Mouse (Mus musculus): ENCODE results near the gene Ttc4.
A peak's percentile ranks its signal among the peaks of the same experiment; 100 is the strongest.

The Ttc4 gene

DNA sequence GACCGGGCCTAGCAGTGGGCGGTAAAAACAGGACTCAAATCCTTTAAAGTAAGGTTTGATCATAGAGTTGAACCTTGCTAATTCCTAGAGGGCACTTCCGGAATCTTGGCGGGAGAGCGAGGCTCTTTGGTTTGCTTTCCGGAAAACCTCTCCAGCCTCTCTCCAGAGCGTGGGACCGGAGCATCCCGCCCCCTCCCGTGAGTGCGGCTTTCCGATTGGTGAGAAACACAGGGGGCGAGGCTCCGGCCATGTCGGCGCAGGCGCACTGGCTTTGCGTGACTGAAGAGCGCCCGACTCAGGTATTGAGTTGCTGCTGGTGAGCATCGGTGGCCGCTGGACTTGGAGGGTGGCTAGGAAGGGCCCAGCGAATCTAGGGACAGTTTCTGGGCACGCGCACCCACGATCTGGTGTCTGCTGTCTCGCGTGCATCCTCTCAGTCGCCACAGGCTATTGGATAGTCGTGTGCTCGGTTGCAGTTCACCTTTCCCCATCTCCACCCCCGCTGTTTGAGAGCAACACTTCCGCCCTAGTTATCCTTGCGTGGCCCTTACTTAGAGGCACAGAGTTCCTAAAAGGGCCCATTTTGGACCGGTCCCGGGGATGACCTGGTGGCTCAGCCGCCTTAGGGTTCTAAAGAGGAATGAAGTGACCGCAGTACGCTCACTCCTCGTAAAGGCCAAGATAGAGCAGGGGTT lies 27.8 kb downstream of the Ttc4 start, which contains the start of gene Pars2:
TSS of gene Pars2 (plus strand) at position 237 of the 695 bp plus-strand sequence.
- peak; percentile 99 for DNase-seq

DNA sequence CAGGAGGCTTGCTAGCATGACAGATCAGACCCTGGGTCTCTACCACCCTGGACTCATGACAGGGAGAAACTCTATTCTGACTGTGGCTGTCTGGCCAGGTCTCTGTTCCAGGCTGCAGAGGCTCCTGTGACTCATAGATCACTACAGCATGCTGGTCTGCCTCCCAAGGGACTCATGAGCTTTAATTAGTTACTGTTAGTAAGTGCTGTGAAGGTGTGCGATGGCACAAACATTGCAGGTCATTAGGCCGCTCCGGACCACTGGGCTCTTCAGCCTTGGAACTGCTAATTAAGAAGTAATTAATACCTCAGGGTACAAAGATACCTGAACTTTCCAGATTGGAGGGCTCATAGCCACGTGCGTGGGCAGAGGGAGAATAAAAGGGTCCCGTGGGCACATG lies 31.6 kb downstream of the Ttc4 start:
- DNase-seq = no peak

DNA sequence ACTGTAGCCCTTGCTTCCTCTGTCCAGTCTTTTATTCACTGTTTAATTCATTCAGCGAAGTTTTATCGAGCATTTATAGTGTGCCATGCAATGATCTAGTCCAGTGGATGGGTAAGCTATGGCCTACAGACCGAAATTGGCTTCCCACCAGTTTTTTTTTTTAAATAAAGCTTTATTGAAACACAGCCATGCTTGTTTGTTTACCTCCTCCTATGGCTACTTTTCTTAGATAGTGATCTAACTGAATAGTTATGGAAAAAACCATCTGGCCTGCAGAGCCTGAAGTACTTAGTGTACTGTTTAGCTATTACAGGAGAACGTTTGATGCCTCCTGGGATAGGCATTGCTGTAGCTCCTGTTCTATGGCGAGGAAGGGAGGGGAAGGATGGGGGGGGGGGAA lies 32.9 kb downstream of the Ttc4 start:
- DNase-seq = no peak

DNA sequence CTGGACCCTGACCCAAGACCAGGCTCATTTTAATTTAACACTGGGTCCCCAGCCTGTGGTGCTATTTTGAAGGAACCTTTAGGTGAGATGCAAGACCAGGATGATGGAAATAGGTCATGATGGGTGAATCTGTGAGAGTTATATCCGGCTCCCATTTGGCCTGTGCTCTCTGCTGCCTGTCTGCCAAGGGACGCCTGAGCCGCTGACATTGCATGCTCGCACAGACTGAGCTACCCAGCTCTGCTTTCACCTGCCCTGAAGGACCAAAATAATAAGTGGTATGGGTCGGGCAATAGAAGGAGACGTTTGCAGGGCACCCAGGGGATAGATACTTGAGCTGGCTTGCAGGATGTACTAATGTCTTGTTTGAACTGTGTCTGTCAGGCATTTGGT lies 34.5 kb downstream of the Ttc4 start:
- DNase-seq = no peak

DNA sequence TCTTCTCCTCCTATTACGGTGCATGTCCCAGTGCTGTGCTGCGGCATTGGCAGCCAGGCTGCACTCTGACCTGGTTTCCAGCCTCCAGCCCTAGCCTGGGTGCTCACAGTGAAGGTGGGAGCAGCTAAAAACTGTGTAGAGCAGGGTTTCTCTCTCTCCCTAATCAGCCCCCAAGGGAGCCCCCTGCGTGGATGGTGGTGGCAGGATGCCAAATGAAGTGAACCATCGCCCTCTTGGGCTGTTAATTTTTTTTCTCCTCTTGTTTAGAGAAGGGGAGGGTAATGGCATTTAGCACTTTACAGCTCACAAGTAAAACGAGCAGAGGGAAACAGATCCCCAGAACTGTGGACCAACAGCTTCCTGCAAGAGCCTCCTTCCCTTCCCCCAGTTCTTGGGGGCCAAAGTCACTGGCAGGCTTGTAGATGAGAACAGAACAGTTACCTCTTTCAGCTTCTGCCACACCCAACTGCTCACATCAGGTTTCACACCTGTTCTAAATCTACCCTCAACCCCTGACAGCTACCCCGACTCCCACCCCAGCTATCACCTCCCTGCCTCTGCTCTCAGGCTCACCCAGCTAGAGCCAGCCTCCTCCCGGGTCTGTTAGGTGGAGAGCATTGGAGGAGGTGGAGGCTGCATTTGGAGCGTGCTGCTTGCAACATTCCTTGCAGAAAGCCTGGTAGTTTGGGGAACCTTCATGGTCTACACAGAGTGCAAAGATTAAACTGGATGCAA lies 35.1 kb downstream of the Ttc4 start:
- DNase-seq = no peak

DNA sequence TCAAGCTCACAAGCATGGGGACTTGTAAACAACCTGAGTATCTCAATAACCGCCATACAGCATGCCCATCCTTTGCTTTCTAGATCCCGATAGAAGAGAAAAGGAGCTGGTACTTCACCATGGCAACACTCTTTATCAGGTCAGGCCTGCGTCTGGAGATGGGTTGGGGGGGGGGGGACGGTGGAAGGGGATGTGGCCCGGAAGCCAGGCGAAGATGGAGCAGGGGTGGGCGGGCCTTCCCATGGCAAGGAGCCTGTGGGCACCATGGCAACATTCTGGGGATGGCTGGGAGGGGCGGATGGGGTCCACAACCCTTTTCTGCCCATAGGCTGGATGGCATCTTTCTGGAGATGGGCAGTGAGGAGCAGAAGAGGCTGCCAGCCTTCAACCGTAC lies 44.7 kb downstream of the Ttc4 start:
- no peak for DNase-seq

DNA sequence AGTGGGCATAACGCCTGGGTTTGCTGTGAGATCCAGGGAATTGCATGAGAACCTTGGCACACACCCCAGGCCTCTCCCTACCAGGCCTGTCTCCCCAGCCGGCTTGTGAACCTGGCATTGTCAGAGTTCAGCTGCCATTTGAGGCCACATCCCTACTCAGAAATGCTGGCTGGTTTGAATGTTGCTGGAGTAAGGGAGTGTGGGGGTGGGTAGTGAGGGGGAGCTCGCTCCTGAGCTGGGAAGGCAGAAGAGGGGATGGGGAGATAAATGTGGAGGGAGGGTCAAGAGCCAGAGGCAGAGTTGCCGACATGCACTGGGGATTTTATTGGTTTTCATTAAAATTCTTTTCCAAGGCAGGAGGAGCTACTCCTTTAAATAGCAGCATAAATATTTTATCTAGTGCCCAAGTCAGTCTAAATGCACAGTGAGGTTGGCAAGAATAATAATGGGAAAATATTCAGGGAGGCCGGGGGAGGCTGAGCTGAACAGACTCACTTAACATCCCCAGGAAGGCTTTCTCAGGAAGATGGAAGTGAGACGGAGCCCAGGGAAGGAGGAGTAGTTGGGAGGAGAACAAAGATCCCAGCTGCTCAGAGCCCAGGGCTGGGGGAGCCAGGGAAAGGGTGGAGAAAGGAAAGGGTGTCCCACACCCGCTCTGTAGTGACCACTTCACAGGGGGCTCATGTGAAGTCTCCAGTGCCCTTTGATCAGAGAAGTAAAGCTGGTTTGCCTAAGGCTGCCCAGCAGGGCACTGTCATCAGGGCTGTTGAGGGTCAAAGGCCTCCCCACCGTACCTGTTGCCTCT lies 45.3 kb downstream of the Ttc4 start:
- DNase-seq = no peak

DNA sequence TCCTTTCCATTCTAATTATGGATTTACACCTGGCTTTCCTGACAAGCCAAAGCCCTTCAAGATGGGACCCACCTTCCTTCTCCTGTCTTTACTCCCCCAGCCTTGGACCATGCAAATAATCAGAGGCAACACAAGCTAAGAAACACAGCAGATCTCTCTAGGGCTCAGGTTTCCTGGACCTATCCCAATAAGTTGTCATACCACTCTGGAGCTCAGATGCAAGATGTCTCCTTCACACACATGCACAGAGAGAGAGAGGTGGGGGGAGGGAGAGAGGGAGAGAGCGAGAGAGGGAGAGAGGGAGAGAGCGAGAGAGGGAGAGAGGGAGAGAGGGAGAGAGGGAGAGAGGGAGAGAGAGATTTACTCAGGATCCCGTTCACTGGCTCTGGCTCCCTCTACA lies 46.4 kb downstream of the Ttc4 start:
- no peak for DNase-seq

DNA sequence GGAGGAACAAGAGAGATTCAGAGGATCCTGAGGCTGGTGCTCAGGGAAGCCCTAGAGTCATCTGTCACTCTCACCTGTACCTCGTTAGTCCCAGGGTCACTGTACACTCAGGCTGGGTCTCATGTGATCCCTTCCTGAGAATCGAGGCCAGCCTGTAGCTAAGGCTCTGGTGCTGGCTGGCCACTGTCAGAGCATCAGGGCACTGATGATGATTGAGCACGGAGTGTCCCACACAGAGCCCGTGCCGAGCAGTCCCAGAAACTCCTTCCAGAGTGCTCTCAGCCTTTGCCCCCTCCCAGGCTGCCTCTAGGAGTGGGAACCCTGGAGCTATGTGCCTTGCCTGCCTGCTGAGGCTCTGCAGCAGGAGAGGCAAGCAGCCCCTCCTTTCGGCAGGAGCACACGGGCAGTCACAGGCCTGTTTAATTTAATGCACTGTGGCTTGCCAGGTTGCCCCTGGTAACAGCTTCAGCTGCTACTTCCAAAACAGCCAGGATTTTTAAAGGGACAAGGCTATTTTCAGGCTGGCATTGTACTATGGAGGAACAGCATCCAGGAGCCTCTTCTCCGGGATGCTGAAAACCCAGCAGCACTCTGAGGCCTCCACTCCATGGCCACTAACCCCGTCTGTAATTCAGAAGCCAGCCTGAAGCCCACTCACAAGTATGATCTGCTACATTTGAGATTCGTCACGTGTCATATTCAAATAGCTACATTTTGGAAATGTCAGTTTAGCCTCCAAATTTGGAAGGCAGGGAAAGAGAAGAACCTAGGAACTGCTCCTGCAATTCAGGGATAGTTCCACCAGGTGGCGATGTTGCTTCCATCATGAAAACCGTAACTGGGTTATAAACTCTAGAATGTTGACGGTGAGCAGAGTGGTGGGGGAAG lies 48.2 kb downstream of the Ttc4 start:
- DNase-seq = peak; percentile 76

DNA sequence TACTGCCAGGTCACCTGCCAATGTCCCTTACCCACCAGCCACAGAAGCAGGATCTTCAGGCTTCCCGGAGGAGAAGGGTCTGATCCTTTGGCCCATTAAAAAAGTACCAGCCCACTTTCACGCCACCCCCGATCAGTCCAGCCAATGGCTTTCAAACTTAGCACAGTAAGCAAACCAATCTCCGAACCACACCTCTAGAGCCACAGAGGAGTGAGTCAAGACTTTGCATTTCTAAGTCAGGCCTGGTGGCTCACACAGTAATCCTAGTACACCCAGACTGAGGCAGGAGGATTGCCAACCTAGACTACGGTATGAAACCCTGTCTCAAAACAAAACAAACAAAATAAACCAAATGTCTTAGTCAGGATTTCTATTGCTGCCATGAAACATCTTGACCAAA lies 49.4 kb downstream of the Ttc4 start:
- no peak for DNase-seq

DNA sequence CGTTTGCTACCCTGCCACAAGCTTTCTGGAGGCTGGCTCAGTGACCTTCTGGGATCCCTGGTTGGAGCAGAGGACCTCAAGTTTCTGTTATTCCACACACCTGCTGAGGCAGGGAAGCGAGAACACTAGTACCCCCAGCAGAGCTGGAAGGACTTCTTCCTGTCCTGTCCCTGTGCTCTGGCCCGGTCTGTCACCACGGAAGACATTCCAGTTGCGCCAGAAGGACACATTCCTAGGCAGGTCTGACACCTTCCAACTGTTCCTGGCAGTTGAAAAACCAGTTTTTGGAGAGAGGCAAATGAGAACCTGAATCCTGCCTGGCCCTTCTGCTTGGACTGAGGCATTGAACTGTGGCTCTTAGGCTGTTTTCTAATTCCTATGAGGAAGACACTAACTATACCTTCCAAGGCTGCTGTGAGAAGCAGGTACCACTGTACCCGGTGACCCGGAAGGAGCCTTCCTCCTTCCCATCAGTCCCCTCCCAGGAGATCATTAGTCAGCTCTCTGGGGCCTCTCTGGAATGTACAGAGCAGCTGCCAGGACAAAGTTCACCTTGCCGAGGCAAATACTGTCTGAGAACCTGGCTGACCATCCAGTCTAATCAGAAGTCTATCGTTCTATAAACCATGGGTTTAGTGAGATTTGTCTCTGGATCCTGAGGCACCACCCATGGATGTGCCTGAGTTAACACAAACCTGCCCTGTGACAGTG lies 49.9 kb downstream of the Ttc4 start:
- DNase-seq = no peak

DNA sequence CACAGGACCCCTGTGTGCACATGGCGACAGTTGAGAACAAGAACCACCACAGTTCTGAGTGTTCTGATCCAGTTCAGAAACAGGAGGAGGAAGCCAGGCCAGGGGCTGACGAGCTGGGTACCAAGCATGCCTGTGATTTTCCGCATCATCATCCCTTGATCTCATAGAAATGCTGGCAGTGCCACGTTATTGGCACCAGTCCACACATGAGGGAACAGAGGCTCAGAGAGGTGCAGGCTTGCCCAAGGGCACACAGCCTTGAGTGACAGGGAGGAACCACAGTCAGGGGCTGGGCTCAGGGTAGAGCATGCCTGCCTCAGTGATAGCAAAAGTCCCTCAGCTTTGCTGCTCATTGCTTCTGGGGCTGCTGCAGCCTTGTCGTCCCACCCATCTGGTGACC lies 50.9 kb downstream of the Ttc4 start:
- no peak for DNase-seq

DNA sequence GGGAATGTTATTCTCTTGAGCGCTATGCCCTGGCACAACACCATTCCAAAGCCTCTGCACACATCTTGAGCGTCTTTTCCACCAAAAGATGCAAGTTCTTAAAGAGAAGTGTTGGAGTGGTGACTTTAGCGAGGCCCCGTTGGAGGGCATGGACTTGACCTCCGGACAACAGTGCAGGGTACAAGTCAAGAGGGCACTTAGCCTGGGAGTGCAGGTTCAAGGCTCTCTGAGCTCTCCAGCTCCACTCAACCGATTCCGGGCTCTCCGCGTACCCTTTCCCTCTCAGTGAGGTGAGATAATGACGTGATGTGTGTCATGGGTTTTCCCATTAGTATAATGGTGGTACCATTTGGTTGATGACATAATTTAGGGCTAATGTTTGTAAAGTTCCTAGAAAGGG lies 54.5 kb downstream of the Ttc4 start:
- no peak for DNase-seq

DNA sequence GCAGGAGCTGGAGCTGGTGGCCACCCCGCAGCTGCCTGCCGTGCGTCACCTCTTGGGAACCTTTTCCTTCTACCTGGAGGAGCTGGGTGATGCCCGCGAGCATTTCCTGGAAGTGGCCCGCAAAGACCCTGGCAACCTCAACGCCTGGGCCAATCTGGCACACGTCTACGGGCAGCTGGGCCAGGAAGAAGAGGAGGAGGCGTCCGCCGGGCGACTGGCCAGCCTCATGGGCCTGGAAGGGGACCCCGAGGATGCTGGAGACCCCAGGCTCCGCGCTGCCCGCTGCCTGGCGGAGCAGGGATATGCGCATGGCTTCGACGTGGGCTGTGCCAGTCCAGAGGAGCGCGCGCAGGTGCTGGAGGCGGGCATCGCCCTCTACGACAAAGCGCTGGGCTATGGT lies 56.0 kb downstream of the Ttc4 start:
- DNase-seq = no peak

DNA sequence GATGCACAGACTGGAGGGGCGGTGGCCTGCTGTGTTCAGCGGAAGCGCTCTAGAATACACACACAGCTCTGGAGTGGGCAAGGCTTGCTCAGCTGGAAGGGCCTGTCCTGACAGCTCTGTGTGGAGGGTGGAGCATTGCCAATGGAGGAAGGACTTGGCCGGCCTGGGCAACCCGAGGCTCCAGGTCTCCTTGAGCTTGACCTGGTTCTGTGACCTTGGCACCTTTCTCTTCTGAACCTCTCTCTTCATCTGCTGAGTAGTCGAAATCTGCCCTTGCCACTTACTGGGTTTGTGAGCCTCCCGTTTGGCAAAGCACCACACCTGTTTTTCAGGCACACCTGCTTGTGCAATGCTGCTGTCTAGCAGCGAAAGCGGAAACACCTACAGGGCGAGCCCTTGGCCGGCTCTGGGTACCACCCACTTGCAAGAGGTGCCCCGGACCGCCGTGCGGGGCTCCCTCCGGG lies 56.7 kb downstream of the Ttc4 start, which contains the start of gene Ttc22:
TSS of gene Ttc22 (plus strand) at position 403 of the 464 bp plus-strand sequence.
- DNase-seq = no peak

DNA sequence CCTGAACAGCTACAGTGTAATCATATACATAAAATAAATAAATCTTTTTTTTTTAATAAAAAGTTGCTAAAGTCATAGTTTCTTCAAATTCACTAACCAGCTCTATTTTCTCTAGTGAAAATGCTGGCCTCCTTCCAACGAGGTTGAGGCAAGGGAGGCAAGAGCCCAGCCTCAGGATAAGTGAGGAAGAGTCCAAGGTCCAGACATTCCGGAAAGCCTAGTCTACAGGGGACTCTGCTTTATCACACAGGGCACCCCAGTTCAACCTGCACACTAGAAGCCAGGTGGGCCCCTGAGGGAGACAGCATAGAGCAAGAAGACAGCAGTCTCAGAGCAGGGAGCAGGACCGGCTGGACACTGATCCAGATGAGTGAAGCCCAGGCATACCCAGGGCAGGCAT lies 57.3 kb downstream of the Ttc4 start:
- DNase-seq = no peak

DNA sequence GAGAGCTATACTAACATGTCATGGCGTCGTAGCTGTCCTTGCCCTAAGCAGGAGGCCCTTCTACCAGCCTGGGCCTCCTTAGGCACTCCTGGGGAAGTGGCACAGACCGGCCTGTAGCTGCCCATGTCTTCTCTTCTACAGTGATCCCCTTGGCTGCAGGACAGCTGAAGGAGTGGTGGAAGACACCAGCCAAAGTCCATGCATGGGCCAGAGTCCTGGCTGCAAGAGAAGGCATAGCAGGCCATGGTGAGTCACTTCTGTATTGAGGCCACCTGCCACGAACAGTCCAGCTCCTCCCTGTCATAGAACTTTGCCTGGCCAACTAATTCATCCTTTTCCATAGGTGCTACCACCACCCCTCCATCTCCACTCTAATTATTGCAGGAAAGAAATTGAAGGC lies 59.8 kb downstream of the Ttc4 start:
- no peak for DNase-seq

DNA sequence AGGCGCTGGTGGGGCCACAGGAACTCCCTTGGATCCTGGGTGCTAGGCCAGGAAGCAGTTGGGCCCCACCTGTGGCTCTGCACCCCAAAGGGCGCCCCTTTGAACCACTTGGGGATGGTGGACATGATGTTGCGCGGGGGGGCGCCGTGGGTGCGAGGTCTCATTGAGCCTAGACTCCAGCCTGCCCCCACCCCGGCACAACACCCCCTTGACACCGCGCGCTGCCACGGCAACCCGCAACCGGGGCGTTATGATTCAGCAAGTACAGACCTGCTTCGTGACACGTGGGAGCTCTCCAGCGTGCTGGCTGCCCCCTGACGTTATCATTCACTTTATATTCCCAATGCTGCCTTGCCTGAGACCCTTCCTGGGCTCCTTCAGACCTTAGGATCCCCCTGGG lies 61.7 kb downstream of the Ttc4 start, which contains the start of gene Lexm:
TSS of gene Lexm (minus strand) at position 186 of the 400 bp plus-strand sequence.
- DNase-seq = no peak

DNA sequence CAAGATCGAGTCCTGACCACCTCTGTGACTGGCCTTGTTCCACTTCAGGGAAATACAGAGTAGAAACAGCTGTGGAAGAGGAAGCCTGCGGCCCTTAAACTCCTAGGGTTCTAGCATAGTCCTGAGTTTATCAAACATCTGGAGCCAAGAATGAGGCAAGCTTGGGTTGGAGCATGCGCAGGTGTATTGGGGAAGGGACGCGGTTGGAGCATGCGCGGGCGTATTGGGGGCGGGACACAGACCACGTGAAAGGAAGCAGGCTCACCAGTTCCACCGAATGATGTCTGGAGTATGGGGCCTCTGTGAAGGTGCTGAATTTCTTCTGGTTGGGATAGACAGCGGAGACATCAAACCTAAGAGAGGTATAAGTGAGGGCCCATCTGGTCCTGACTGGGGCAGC lies 63.1 kb downstream of the Ttc4 start:
- no peak for DNase-seq

DNA sequence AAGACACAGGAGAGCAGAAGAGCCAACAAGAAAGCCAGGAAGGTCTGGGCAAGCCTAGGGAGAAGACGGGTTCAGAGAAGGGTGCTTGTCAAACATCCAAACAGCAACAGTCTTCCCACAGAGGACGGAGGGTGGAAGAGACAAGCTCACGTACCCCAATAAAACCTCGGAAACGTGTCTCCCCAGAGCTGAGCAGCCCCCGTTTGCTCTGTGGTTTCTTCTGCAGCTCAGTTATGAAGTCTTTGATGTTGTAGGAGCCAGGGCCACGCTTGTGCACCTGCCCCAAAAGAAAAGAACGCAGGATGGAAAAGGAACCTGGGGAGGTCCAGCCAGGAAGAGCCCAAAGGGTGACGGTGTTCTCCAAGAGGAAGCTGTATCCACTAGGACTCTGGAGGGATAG lies 63.9 kb downstream of the Ttc4 start:
- DNase-seq = no peak

DNA sequence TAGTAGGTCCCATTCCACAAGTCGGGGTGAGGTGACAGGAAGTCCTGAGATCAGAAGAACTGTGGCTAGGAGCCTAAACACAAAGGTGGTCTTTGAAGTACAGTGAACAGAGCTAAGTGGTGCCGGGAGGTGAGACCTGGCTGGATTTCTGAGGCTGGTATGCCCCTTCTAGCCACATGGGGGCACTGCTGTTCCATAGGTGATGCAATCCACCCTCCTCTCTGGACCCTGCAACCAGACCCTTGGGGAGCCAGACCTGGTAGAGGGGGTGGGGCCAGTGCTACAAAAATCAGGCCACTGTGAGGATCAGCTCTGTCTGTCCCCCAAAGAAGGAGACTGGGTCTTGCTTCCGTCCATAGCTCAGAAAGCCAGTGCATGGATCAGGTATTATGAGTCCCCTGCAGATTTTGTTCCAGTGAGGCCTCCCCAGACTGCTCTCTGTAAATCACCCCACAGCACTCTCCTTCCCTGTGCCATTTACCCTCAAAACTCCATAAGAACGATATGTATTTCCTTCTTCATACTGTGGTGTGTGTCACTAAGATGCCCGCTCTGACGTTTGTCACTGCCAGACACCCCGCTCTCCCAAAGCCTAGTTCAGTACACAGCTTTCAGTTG lies 64.5 kb downstream of the Ttc4 start:
- DNase-seq = peak; percentile 43

All from cerebellum, adult 9-11 months (tissue).